Mouse (Mus musculus): ENCODE measurements at regions not wholly inside any gene's neighbourhood (a gene's known extent, or its start where the extent isn't known, plus 50 kb on each side); places are given as distances from the start of the nearest gene placed in this dataset.

DNA sequence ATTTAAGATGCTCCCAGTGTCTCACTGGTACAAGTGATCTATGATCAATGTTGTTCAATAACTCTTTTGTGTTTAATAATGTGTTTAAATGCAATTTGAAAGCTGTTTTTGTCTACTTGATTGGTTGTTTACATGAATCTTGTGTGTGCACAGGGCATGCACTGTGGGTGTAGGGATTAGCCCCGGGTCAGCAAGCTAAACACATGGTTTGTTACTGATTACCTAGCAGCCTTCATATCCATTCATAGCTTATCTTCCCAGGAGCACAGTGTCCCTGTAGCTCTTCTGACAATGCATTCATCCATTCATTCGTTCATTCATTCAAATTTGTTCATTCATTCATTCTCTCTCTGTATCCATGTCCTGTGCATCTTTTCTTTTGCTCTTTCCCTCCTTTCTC lies 108.9 kb upstream of the 1700056E22Rik start:
- no peak overlapping the region for H3K4me3 ChIP-seq (replicated peaks; ENCODE audit: low read length)
- no peak for ATAC-seq
- H3K4me1 ChIP-seq (replicated peaks; ENCODE audit: control insufficient read depth, insufficient read depth, low read length), result no peaks in the 10 kb centered on the region
- H3K27me3 ChIP-seq (replicated peaks; ENCODE audit: control insufficient read depth, insufficient read depth, low read length), result no peaks in the 10 kb centered on the region
- H3K36me3 ChIP-seq (ENCODE audit: control insufficient read depth, insufficient read depth), result no peaks in the 10 kb centered on the region
- H3K4me2 ChIP-seq (ENCODE audit: low read length), result no peak overlapping the region
- no peaks in the 10 kb centered on the region for H3K9me3 ChIP-seq (ENCODE audit: control insufficient read depth, low read length)
- no peak overlapping the region for H3K27ac ChIP-seq (ENCODE audit: low read length)
- no peak overlapping the region for H3K9ac ChIP-seq (replicated peaks; ENCODE audit: low read depth, low read length)
- 45% methylated on average over 2 of the region's 2 CpGs for WGBS

GRCm38 (mm10) chr1:184140486-184140885 lies 106.4 kb upstream of the 1700056E22Rik start:
- no peak overlapping the region for H3K4me3 ChIP-seq (replicated peaks; ENCODE audit: low read length)
- no peak overlapping the region for H3K9ac ChIP-seq (replicated peaks; ENCODE audit: low read depth, low read length)
- no peak overlapping the region for H3K4me2 ChIP-seq (ENCODE audit: low read length)
- 91% methylated on average over 5 of the region's 5 CpGs for WGBS
- H3K9me3 ChIP-seq (ENCODE audit: control insufficient read depth, low read length), result no peaks in the 10 kb centered on the region
- H3K36me3 ChIP-seq (ENCODE audit: control insufficient read depth, insufficient read depth), result no peaks in the 10 kb centered on the region
- H3K27ac ChIP-seq (ENCODE audit: low read length), result no peak overlapping the region
- ATAC-seq, result no peak
- no peaks in the 10 kb centered on the region for H3K27me3 ChIP-seq (replicated peaks; ENCODE audit: control insufficient read depth, insufficient read depth, low read length)
- no peaks in the 10 kb centered on the region for H3K4me1 ChIP-seq (replicated peaks; ENCODE audit: control insufficient read depth, insufficient read depth, low read length)

DNA sequence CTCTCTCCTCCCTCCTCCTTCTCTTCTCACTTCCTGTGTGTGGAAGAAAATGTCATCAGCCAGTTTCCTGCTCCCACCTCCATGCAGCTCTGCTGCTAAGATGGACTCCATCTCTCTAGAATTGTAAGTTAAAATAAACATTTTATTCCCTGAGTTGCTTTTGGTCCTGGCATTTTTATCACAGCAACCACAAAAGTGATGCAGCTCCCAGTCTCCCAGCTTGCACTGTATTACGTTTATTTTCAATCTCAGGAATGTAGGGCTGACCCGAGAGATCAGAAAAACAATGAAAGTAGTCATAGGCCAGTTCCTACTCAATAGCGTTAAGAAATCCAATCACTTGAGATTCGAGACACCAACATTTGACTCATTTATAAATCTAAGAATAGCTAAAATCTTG lies 106.0 kb upstream of the 1700056E22Rik start:
- Histone ChIP-seq H3K4me1 (replicated peaks; ENCODE audit: control insufficient read depth, insufficient read depth, low read length) (no peaks in the 10 kb centered on the region), H3K9me3 (ENCODE audit: control insufficient read depth, low read length) (no peaks in the 10 kb centered on the region), H3K4me2 (ENCODE audit: low read length) (no peak overlapping the region), H3K36me3 (ENCODE audit: control insufficient read depth, insufficient read depth) (no peaks in the 10 kb centered on the region), H3K4me3 (replicated peaks; ENCODE audit: low read length) (no peak overlapping the region), H3K27me3 (replicated peaks; ENCODE audit: control insufficient read depth, insufficient read depth, low read length) (no peaks in the 10 kb centered on the region), H3K27ac (ENCODE audit: low read length) (no peak overlapping the region), H3K9ac (replicated peaks; ENCODE audit: low read depth, low read length) (no peak overlapping the region)
- 79% methylated on average over 4 of the region's 4 CpGs for WGBS
- ATAC-seq, result no peak

DNA sequence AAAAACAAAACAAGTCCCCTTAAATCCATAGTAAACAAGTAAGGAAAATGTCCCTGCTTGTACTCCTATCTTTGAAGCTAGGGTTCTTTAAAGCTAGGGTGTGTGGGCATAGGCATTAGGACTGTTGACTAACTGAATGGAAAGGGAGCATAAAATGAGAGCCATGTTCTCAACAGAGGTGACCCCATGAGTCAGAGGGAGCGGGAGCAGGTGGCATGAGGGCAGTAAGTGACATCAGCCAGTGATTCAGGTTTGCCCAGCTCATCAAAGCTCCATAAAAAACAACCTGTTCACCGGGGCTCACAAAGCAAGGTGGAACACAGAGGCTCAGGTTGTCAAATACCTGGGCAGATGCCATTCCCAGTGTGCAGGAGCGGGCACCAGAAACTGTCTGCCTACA lies 104.6 kb upstream of the 1700056E22Rik start:
- H3K4me1 ChIP-seq (replicated peaks; ENCODE audit: control insufficient read depth, insufficient read depth, low read length), result no peaks in the 10 kb centered on the region
- H3K27me3 ChIP-seq (replicated peaks; ENCODE audit: control insufficient read depth, insufficient read depth, low read length), result no peaks in the 10 kb centered on the region
- no peaks in the 10 kb centered on the region for H3K36me3 ChIP-seq (ENCODE audit: control insufficient read depth, insufficient read depth)
- no peak overlapping the region for H3K4me2 ChIP-seq (ENCODE audit: low read length)
- H3K9me3 ChIP-seq (ENCODE audit: control insufficient read depth, low read length), result no peaks in the 10 kb centered on the region
- H3K27ac ChIP-seq (ENCODE audit: low read length), result no peak overlapping the region
- H3K9ac ChIP-seq (replicated peaks; ENCODE audit: low read depth, low read length), result no peak overlapping the region
- 85% methylated on average over 3 of the region's 3 CpGs for WGBS
- ATAC-seq, result no peak
- no peak overlapping the region for H3K4me3 ChIP-seq (replicated peaks; ENCODE audit: low read length)

GRCm38 (mm10) chr1:184130897-184131296 lies 96.8 kb upstream of the 1700056E22Rik start:
- no peak overlapping the region for H3K9ac ChIP-seq (replicated peaks; ENCODE audit: low read depth, low read length)
- no peak overlapping the region for H3K27ac ChIP-seq (ENCODE audit: low read length)
- no peaks in the 10 kb centered on the region for H3K27me3 ChIP-seq (replicated peaks; ENCODE audit: control insufficient read depth, insufficient read depth, low read length)
- H3K9me3 ChIP-seq (ENCODE audit: control insufficient read depth, low read length), result no peaks in the 10 kb centered on the region
- no peaks in the 10 kb centered on the region for H3K4me1 ChIP-seq (replicated peaks; ENCODE audit: control insufficient read depth, insufficient read depth, low read length)
- no peaks in the 10 kb centered on the region for H3K36me3 ChIP-seq (ENCODE audit: control insufficient read depth, insufficient read depth)
- ATAC-seq, result no peak
- H3K4me3 ChIP-seq (replicated peaks; ENCODE audit: low read length), result no peak overlapping the region
- 93% methylated on average over 4 of the region's 4 CpGs for WGBS
- H3K4me2 ChIP-seq (ENCODE audit: low read length), result no peak overlapping the region

DNA sequence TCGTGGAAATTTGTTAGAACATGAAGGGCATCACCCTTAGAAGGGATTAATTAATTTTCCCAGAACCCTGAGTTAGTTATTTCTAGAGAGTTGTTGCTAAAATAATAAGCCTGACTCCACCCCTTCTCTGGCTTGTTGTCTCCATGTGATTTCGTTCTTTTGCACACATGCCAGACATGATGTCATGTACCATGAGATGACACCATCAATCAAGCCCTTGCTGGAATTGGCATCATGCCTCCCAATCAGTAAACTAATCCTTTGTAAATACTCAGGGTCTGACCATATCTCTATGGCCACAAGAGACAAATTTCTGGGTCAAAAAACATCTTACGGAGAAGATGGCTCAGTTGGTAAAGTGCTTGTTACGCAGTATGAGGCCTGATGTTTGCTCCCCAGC lies 93.2 kb upstream of the 1700056E22Rik start:
- no peaks in the 10 kb centered on the region for H3K27me3 ChIP-seq (replicated peaks; ENCODE audit: control insufficient read depth, insufficient read depth, low read length)
- H3K9ac ChIP-seq (replicated peaks; ENCODE audit: low read depth, low read length), result no peak overlapping the region
- no peak for ATAC-seq
- no peak overlapping the region for H3K4me3 ChIP-seq (replicated peaks; ENCODE audit: low read length)
- 77% methylated on average over 4 of the region's 4 CpGs for WGBS
- no peak overlapping the region for H3K27ac ChIP-seq (ENCODE audit: low read length)
- H3K9me3 ChIP-seq (ENCODE audit: control insufficient read depth, low read length), result no peaks in the 10 kb centered on the region
- no peaks in the 10 kb centered on the region for H3K4me1 ChIP-seq (replicated peaks; ENCODE audit: control insufficient read depth, insufficient read depth, low read length)
- no peaks in the 10 kb centered on the region for H3K36me3 ChIP-seq (ENCODE audit: control insufficient read depth, insufficient read depth)
- H3K4me2 ChIP-seq (ENCODE audit: low read length), result no peak overlapping the region

- Histone ChIP-seq H3K9ac (replicated peaks; ENCODE audit: low read depth, low read length) (no peak overlapping the region), H3K27ac (ENCODE audit: low read length) (no peak overlapping the region), H3K27me3 (replicated peaks; ENCODE audit: control insufficient read depth, insufficient read depth, low read length) (no peaks in the 10 kb centered on the region), H3K36me3 (ENCODE audit: control insufficient read depth, insufficient read depth) (no peaks in the 10 kb centered on the region), H3K9me3 (ENCODE audit: control insufficient read depth, low read length) (no peaks in the 10 kb centered on the region), H3K4me1 (replicated peaks; ENCODE audit: control insufficient read depth, insufficient read depth, low read length) (no peaks in the 10 kb centered on the region), H3K4me2 (ENCODE audit: low read length) (no peak overlapping the region), H3K4me3 (replicated peaks; ENCODE audit: low read length) (no peak overlapping the region)
- no peak for ATAC-seq
- 93% methylated on average over 3 of the region's 3 CpGs for WGBS
Measured at GRCm38 (mm10) chr1:184126909-184127308, 92.8 kb upstream of the 1700056E22Rik start.
